Mouse (Mus musculus): ENCODE results near the gene Gm28036.

Gene Gm28036

GRCm38 (mm10) chr2:156080391-156080790 is 46.5 kb downstream of the Gm28036 start:
- DNase-seq: no peak

GRCm38 (mm10) chr2:156079674-156080073 is 47.2 kb downstream of the Gm28036 start:
- DNase-seq: no peak

GRCm38 (mm10) chr2:156079183-156079560 is 47.7 kb downstream of the Gm28036 start:
- no peak for DNase-seq

- DNase-seq: no peak
Observed at GRCm38 (mm10) chr2:156078421-156079182, 48.3 kb downstream of the Gm28036 start.

GRCm38 (mm10) chr2:156077461-156077860 is 49.4 kb downstream of the Gm28036 start:
- no peak for DNase-seq

- no peak for DNase-seq
Observed at GRCm38 (mm10) chr2:156073725-156074124, 53.2 kb downstream of the Gm28036 start.

GRCm38 (mm10) chr2:156071236-156071635 is 55.7 kb downstream of the Gm28036 start:
- DNase-seq: no peak

GRCm38 (mm10) chr2:156067916-156068315 is 59.0 kb downstream of the Gm28036 start:
- no peak for DNase-seq

- no peak for DNase-seq
Observed at GRCm38 (mm10) chr2:156066126-156066525, 60.8 kb downstream of the Gm28036 start.

GRCm38 (mm10) chr2:156065099-156066041 is 61.5 kb downstream of the Gm28036 start, which contains the start of gene Spag4:
TSS of gene Spag4 (plus strand) at chr2:156065175.
- peak; percentile 89 for DNase-seq

GRCm38 (mm10) chr2:156052816-156053215 is 74.1 kb downstream of the Gm28036 start, which contains the start of gene Fer1l4:
TSS of gene Fer1l4 (minus strand) at chr2:156052947.
- DNase-seq: no peak

GRCm38 (mm10) chr2:156047929-156048328 is 79.0 kb downstream of the Gm28036 start:
- DNase-seq: peak; percentile 21

GRCm38 (mm10) chr2:156042903-156043302 is 84.0 kb downstream of the Gm28036 start:
- no peak for DNase-seq

GRCm38 (mm10) chr2:156039390-156039789 is 87.5 kb downstream of the Gm28036 start:
- DNase-seq: no peak

GRCm38 (mm10) chr2:156025482-156025881 is 101.4 kb downstream of the Gm28036 start:
- no peak for DNase-seq

Measured in liver (tissue).